Mouse (Mus musculus): Measurements from ENCODE around the gene Ism1.

DNA sequence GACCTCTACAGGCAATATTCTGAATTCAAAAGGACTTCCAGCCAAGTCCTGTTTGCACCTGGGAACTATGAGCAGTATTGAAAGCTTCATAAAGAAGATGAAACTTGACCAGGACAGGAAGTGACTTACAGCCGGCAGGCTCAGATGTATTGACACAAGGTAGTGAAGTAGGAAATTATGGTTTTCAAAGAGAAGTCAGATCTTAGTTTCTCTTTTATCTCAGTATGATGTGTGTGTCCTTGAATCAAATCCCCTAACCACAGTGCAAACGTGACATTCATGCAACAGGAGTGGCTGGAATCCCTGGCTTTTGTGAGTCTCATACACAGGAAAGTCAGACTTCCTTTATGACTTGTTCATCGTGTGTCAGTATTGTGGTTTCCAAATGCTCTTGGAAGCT, 27.0 kb downstream of the Ism1 start:
- no peak for TF ChIP-seq MAFK (IDR thresholded peaks at IDR 0.05; ENCODE audit: insufficient read depth, low read depth, low read length)
- TF ChIP-seq HCFC1 (IDR thresholded peaks at IDR 0.05; ENCODE audit: borderline replicate concordance, insufficient read depth, low read length), result no peak
- no peak for TF ChIP-seq ZNF384 (IDR thresholded peaks at IDR 0.05; ENCODE audit: low read depth, low read length)
- no peak for TF ChIP-seq ZC3H11A (IDR thresholded peaks at IDR 0.05; ENCODE audit: borderline replicate concordance, low read depth, low read length)
